Mouse (Mus musculus) cerebellum, adult 2 months (tissue): ENCODE measurements around the gene Rnf130. TPM values are rescaled to one million over a fixed set of nuclear protein-coding genes. Genes with fewer than 3 reads are reported as not detected.
A peak's percentile ranks its signal among the peaks of the same experiment; 100 is the strongest.

ENCODE experiments used
- DNase-seq, 2 experiments: peaks; one replicate each; pipeline ENCODE4 v3.0.0; 2021
- H3K27ac ChIP-seq: fragments of 200-500 bp; 2 replicates; pipeline ENCODE4 v1.5.1; 2012; ENCODE audit warnings: low read length, control low read depth, inconsistent platforms; ENCODE audit not compliant: insufficient read depth
- H3K27me3 ChIP-seq: fragments of 200-500 bp; 2 replicates; pipeline ENCODE4 v1.6.1; 2012; ENCODE audit warnings: inconsistent platforms, mild to moderate bottlenecking, low read length, moderate library complexity; ENCODE audit not compliant: control insufficient read depth, insufficient read depth
- H3K4me1 ChIP-seq: fragments of 200-500 bp; 2 replicates; pipeline ENCODE4 v1.6.1; 2011; ENCODE audit warnings: low read length; ENCODE audit not compliant: control insufficient read depth, insufficient read depth
- H3K4me3 ChIP-seq: fragments of 200-500 bp; replicated peaks from 2 replicates; pipeline ENCODE3; 2011; ENCODE audit warnings: mild to moderate bottlenecking, low read depth, low read length, control low read depth; ENCODE audit not compliant: insufficient read depth
- CTCF ChIP-seq: fragments of 200-500 bp; IDR thresholded peaks from 2 replicates; pipeline ENCODE4 v1.5.1; 2011; ENCODE audit warnings: low read depth, mild to moderate bottlenecking, control low read depth, low read length, moderate library complexity, borderline replicate concordance; ENCODE audit not compliant: insufficient read depth
- POLR2A ChIP-seq: fragments of 200-500 bp; IDR thresholded peaks from 2 replicates; pipeline ENCODE4 v1.6.1; 2011; ENCODE audit warnings: low read length, control low read depth, borderline replicate concordance; ENCODE audit not compliant: insufficient read depth
- WGBS: fragments of 180-500 bp; shearing (Covaris S2); methylation state at CpG from one replicate; pipeline ENCODE4 v1.1.7; 2018; 5-methylcytosine and 5-hydroxymethylcytosine counted together
- polyA plus RNA-seq: library from polyadenylated mRNA; depleted of rRNA; stranded (reverse); fragments of >200 nt; gene quantifications from 2 replicates; pipeline ENCODE4 v1.2.3, GENCODE M21; 2012; rRNA removed

Gene Rnf130
- 76.6 and 77.8 TPM in 2 replicates for polyA plus RNA-seq

DNA sequence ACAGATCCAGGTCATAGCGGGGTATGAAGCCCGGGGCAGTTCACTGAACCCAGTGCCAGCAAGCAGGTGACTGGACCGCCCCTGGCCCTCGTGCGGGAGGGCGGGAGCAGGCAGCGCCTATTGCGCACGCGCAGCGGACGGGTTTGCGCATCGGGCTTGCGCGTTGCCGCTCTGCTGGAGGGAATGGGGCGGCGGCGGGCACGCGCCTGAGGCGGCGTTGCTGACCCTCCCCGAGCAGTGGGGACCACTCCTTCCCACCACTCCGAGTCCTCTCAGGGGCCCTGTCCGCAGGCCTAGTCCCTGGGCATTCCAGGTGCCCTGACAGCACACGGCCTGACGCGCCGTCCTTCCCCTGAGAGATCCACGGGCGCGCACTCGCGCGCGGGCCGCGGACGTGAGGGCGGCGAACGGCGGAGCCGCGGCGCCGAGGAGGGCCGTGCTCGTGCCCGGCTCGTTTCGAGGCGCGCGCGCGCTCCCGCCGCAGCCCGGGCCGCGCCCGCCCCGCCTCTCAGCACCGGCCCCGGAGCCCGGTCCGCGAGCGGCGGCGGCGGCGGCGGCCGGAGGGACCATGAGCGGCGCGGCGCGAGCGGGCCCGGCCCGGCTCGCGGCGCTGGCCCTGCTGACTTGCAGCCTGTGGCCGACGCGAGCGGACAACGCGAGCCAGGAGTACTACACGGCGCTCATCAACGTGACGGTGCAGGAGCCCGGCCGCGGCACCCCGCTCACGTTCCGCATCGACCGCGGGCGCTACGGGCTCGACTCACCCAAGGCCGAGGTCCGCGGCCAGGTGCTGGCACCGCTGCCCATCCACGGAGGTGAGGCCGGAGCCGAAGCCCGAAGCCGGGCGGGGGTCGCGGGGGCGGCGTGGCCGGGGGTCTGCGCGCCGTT, at the start of gene Rnf130:
Gene Rnf130 (plus strand): TSS at position 514 of the 888 bp plus-strand sequence.
- Histone ChIP-seq H3K4me1 (peaks cover 3% of the 10 kb centered on the region; the same call in 1 of the 2 replicates), H3K4me3 (peak within 1 kb of the TSS; percentile 92), H3K27me3 (no peaks in the 10 kb centered on the region), H3K27ac (peak within 1 kb of the TSS; percentile 100)
- WGBS: under 1% methylated on average over 116 of the region's 129 CpGs
- TF ChIP-seq CTCF (no peak), POLR2A (peak; percentile 94)
- peak; percentile 97 to 98 for DNase-seq

DNA sequence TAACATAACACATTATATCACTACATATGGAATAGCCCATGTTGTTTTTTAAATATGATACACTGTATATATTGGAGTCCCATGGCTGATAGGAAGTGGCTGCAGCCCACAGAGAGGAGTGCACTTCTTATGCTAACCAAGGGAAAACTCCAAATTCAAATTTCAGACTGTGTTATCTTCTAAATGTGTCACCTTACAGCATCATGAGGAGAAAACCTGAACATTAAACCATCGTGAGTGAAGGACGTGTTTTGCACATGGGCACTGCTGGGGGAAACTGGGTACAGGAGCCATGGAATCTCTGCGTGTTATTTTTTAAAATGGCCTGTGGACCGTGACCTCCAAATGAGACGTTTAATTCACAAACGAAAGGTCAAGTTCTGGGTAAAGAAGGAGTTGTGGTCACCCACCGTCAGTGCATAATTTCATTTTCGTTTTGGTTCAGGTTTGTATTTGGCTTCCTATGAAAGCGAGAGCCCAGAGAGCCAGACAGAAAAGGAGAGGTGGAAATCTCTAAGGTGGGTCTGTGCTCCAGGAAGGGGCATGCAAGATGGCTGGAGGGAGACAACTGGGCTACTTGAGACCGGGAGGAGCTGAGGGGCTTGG, 47.1 kb upstream of the Rnf130 start:
- no peak for TF ChIP-seq CTCF
- no peak for TF ChIP-seq POLR2A
- DNase-seq: no peak
- no peaks in the 10 kb centered on the region for H3K27me3 ChIP-seq
- no peak overlapping the region for H3K4me3 ChIP-seq
- WGBS: 80% methylated on average over 10 of the region's 10 CpGs
- no peak overlapping the region for H3K27ac ChIP-seq
- no peaks in the 10 kb centered on the region for H3K4me1 ChIP-seq

DNA sequence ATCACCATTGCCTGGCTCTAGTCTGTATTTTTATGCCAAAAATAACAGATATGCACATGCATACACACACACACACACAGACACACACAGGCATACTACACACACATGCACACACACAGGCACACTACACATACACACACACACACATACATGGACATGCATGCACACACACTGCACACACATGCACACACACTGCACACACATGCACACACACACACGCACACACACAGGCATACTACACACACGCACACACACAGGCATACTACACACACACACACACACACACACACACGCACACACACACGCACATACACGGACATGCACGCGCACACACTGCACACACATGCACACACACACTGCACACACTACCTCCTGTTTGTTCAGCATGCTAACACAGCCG, 46.2 kb upstream of the Rnf130 start:
- TF ChIP-seq POLR2A (no peak), CTCF (no peak)
- H3K4me3 ChIP-seq: no peak overlapping the region
- DNase-seq: no peak
- no peak overlapping the region for H3K27ac ChIP-seq
- WGBS: 96% methylated on average over 8 of the region's 8 CpGs
- H3K4me1 ChIP-seq: no peaks in the 10 kb centered on the region
- no peaks in the 10 kb centered on the region for H3K27me3 ChIP-seq

DNA sequence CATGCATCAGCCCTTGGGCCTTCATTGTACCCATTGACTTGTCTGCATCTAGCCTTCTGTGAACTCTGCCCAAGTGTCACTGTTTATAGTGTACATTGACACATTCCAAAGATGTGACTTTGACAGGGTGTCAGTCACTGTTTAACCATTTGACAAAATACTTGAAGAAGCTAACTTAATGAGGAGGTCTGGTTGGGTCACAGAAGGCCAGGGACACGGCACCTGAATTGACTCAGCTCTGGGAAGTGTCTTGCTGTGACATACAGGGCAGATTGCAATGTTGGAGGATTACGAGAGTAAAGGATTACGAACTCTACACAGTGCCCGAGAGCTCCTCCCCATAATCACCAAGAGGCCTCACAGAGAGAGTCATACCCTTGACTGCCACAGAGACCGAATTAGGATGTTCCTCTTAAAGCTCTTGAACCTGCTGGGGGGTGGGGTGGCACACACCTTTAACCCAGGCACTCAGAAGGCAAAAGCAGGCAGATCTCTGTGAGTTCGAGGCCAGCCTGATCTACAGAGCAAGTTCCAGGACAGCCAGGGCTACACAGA, 44.4 kb upstream of the Rnf130 start:
- DNase-seq: no peak
- Histone ChIP-seq H3K27ac (no peak overlapping the region), H3K4me3 (no peak overlapping the region), H3K4me1 (no peaks in the 10 kb centered on the region), H3K27me3 (no peaks in the 10 kb centered on the region)
- 89% methylated on average over 6 of the region's 6 CpGs for WGBS
- no peak for TF ChIP-seq POLR2A
- TF ChIP-seq CTCF: no peak

DNA sequence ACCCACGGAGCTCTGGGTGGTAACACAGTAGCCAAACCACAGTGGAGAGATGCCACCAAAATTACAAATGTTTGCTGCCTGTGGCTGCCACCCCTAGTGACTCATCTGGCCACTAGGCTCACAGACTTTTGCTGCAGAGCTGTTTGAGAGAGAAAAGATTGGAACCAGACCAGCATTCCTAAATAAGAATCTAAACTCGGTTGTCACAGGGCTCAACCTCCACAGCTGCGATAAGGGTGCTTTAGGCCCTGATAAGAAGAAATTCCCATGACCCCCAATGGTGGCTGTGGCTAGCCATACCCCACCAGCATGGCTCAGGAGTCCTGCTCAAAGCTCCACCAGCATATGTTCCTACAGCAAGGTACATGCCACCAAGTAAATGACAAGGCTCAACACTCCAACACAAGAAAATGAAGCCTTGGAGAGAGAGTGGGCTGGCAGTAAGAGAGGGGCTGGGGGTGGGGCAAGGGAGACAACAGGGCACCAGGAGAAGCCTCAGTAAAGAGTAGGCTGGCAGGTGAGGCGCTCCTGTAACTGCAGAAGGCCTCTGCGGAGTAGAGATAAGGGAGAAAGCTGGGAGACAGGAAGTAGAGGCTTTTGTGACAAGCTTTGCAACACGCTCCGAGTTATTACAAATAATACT, 43.7 kb upstream of the Rnf130 start:
- Histone ChIP-seq H3K27me3 (no peaks in the 10 kb centered on the region), H3K4me1 (no peaks in the 10 kb centered on the region), H3K27ac (no peak overlapping the region), H3K4me3 (no peak overlapping the region)
- TF ChIP-seq CTCF (no peak), POLR2A (no peak)
- no peak for DNase-seq
- 77% methylated on average over 7 of the region's 7 CpGs for WGBS

DNA sequence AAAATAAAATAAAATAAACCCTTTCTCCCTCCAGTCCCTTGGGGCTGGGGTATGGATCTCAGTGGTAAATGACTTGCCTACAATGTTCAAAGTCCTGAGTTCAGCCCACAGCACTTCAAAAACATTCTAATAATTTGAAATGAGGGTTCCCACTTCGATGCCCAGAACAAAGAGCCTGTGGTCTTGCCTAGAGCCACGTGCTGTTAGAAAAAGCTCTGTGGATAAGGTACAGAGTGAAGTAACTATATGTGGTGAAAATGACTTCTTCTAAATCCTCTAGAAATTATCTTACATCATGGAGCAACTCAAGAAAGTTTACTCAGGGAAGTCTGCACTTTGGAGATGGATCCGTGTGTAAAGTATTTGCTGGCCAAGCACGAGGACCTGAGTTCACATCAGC, 43.1 kb upstream of the Rnf130 start:
- 82% methylated on average over 4 of the region's 4 CpGs for WGBS
- no peak overlapping the region for H3K27ac ChIP-seq
- H3K27me3 ChIP-seq: no peaks in the 10 kb centered on the region
- H3K4me3 ChIP-seq: no peak overlapping the region
- TF ChIP-seq POLR2A: no peak
- TF ChIP-seq CTCF: no peak
- no peaks in the 10 kb centered on the region for H3K4me1 ChIP-seq
- no peak for DNase-seq

DNA sequence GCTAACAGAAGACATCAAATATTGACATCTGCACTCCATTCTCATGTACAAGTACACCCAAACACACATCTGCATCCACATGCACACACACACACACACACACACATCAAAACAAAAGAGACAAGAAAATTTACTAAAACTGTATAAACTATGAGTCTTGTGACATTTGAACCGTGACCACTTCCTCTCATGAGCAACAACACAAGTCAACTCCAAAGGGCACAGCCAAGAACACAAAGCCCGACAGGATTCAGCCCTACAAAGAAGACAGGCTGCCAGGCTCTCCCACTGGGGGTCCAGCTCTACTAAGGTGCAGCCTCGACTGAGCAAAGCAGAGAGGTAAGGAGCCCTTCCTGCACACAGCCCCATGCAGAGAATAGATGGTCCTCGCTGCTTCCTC, 42.3 kb upstream of the Rnf130 start:
- DNase-seq: no peak
- Histone ChIP-seq H3K27ac (no peak overlapping the region), H3K27me3 (no peaks in the 10 kb centered on the region), H3K4me3 (no peak overlapping the region), H3K4me1 (no peaks in the 10 kb centered on the region)
- no peak for TF ChIP-seq CTCF
- no peak for TF ChIP-seq POLR2A
- WGBS: 35% methylated on average over 4 of the region's 4 CpGs
